Mouse (Mus musculus): ENCODE results near the gene Sipa1l1. TPM values are rescaled to one million over a fixed set of nuclear protein-coding genes. Genes with fewer than 3 reads are reported as not detected.

Gene Sipa1l1
- total RNA-seq, 2 experiments from 2014 or later = 27.7 to 32.6 TPM

- no peak for DNase-seq (ENCODE audit: low spot score in 2 of 2)
These were observed 71.6 kb downstream of the Sipa1l1 start for GRCm38 (mm10) chr12:82240674-82241073.

- no peak for DNase-seq (ENCODE audit: low spot score in 2 of 2)
These were observed 76.1 kb downstream of the Sipa1l1 start for GRCm38 (mm10) chr12:82245219-82245618.

GRCm38 (mm10) chr12:82246422-82246821, 77.3 kb downstream of the Sipa1l1 start:
- DNase-seq (ENCODE audit: low spot score in 2 of 2) = no peak

DNA sequence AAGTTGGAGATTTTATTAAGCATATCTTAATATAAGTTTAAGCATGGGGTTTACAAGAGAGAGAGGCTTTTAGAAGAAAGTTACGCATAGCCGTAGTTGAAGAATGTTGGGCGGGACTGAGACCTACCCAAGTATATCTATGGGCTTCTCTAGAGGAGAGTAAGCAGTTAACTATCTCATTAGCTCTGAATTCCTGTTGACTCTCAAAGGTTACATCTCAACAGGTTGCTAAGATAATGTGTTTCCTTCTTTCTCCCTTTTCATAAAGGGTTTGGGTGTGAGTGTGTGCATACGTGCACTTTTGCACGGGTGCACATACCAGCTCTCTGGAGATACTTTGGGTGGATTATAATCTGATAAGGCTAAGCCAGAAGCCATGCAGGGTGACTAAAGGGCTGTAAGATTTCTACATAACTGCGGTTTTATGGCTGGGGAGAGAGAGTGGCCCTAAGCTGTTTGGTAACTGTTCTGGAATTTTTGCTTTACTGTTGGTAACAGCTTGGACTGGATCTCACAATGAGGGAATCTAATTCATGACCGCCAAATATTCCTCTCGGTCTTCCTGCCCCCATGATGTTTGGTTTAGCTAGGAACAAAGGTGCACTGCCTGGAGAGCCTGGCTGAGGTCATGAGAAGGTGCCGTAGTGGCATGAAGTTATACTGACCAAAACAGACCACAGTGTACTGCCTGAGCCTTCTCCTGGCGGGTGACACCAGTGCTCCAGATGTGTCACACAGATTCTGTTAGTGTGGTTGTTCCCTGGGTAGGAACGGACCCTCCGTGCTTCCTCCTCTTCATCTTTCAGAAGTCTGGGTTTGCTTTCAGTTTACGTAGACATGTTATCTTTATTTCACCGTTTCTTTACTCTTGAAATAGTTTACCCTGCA, 78.5 kb downstream of the Sipa1l1 start:
- DNase-seq (ENCODE audit: low spot score in 2 of 2) = no peak

- no peak for DNase-seq (ENCODE audit: low spot score in 2 of 2)
These were observed 79.4 kb downstream of the Sipa1l1 start for GRCm38 (mm10) chr12:82248501-82248900.

- no peak for DNase-seq (ENCODE audit: low spot score in 2 of 2)
These were observed 82.2 kb downstream of the Sipa1l1 start for GRCm38 (mm10) chr12:82251328-82251727.

DNA sequence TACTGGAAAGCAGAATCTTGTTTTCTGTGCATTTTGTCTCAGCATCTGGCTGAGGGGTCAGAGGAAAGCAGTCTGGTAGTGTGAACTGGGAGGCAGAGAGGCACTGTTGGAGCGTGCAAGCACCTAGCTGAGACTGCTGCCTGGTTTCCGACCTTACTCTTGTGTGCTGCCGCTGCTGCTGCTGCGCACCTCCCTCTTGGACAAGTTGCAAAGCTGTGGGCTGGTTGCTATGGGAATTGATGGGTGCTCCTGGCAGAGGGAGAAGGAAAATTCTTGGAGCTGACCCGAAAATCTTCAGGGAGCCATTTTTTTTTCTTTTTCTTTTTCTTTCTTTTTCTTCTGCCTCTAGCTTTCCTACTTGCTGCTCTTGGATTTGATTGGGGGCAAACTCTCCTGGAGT, 85.0 kb downstream of the Sipa1l1 start:
- DNase-seq (ENCODE audit: low spot score in 2 of 2) = no peak

- DNase-seq (ENCODE audit: low spot score in 2 of 2) = no peak
These were observed 86.9 kb downstream of the Sipa1l1 start for GRCm38 (mm10) chr12:82256012-82256411.

DNA sequence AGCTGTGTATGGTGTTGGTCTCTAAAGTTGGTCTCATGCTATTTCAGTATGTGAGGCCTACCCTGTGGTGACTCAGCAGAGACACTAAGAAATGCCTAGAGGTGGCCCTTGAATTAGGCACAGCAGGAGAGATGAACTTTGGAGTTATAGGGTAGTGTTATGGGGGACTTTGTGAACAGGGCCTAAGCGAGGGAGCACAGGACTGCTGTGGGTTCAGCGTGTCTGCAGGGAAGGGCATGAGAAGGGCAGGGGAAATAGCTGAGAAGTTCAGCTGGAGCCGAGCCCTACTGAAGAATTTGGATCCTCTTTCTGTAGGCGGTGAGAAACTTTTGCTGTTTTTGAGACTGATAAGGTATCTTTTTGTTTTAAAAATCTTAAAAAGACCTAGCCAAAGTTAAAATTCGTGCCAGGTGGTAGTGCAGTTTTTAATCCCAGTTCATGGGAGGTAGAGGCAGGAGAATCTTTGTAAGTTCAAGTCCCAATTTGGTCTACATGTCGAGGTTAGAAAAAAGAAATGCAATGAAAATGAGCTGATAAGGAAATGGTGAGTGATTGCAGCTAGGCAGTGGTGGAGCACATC, 87.9 kb downstream of the Sipa1l1 start:
- DNase-seq (ENCODE audit: low spot score in 2 of 2) = no peak

DNA sequence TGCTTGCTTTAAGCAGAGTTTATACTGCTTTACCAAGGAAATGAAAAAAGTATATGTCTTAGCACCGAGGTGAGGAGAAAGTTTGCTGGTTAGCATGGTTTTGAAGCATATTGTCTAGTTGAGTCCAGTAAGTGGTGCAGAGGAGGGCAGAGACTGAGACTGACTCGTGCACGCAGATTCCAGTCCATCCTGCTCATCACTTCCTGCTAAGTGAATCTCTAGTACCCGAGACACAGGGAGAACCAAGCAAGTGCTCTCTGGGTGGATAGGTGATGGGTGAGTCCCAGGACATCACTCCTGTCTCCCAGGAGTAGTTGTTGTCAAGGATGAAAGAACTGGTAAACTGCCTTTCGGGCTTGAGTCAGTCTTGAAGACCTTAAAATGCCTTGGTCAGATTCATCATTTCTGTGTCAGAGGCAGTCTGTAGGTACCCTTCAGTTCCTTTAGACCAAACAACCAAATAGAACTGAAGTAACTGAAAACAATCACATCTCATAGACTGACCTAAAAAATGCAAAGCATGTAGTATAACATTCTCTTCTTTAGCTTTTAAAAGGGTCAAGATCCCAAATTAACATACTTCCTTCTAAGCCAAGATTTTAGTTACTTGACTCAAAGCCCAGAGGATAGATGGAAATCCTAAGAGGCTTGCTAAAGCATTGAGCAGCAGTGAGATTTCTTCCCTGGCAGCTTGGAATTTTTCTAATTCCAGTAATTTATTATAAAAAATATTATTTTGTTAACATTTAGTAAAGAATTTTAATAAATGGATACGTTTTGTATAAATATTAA, 89.1 kb downstream of the Sipa1l1 start:
- no peak for DNase-seq (ENCODE audit: low spot score in 2 of 2)

GRCm38 (mm10) chr12:82263443-82263842, 94.3 kb downstream of the Sipa1l1 start:
- DNase-seq (ENCODE audit: low spot score in 2 of 2) = no peak

DNA sequence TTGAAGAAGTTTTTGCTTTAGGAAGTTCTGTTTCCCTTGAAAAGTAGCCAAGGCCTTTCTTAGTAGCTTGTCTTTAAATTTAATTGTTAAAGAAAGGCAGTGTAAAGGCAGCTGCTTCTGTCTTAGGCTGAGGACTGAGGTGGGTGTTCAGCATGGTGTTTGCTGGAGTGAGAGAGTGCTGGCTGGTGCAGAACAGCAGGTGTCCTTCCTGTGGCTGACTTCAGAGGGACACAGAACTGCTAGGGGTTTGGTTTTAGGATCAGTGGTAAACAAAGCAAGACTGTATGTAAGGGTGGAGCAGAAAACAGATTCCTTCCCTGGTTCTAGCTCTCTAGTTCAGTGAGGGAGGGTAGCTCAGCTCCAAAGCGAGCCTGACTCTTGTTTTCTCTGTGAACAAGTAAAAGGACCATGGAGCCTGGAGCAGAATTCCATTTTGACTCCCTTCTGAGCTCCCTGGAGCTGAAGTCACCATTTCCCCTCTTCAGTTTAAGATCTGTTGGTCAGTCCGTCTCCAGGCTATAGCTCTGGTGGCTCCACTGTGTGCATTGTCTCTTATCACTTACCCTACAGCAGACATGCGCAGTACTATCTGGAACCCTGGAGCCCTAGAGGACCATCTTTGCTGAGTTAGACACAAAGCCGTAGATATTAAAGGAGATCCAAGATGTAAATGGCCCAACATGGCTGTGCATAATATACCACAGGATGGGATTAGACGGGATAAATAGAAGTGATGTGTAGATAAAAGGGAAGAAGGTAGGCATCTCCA, 95.1 kb downstream of the Sipa1l1 start:
- DNase-seq (ENCODE audit: low spot score in 2 of 2) = no peak

GRCm38 (mm10) chr12:82265335-82266274, 96.5 kb downstream of the Sipa1l1 start:
- no peak for DNase-seq (ENCODE audit: low spot score in 2 of 2)

DNA sequence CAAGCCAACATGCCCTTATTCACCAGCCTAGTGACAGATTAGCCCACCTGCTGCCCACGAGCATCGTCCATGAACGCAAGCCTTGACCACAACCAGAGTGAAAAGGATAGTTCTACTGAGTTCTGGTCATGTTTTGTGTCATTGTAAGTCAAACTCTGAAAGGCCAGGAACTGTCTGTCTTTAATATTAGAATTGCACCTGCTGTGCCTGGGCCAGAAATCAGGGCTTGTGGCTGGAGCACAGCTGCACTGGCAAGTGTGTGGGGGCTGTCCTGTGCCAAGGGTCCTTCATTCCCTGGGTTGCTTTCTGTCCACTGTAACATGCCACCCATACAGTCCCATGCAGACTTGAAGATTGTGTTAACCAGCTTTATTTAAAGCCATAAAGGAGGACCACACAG, 102.3 kb downstream of the Sipa1l1 start:
- no peak for DNase-seq (ENCODE audit: low spot score in 2 of 2)

- DNase-seq (ENCODE audit: low spot score in 2 of 2) = no peak
These were observed 104.4 kb downstream of the Sipa1l1 start for GRCm38 (mm10) chr12:82273503-82273902.

DNA sequence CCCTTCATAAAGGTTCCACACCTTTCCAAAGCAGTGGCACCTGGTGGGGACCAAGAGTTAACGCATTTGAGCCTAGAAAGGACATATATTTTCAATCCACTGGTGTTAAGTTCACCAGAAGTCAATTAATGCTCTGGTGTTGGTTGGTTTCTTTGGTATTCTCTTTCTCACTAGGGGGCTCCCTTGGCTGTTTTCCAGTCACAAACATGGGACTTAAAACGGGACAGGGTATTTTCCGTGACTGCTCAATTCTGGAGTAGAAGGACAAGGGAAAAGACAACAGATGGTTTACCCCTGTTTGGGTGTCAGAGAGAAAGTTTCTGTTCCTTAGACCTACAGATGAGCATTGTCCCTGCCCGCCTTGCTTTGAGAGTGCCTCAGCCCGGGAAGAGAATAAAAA, 105.5 kb downstream of the Sipa1l1 start:
- DNase-seq (ENCODE audit: low spot score in 2 of 2) = no peak

- no peak for DNase-seq (ENCODE audit: low spot score in 2 of 2)
These were observed 106.6 kb downstream of the Sipa1l1 start for GRCm38 (mm10) chr12:82275767-82276166.

DNA sequence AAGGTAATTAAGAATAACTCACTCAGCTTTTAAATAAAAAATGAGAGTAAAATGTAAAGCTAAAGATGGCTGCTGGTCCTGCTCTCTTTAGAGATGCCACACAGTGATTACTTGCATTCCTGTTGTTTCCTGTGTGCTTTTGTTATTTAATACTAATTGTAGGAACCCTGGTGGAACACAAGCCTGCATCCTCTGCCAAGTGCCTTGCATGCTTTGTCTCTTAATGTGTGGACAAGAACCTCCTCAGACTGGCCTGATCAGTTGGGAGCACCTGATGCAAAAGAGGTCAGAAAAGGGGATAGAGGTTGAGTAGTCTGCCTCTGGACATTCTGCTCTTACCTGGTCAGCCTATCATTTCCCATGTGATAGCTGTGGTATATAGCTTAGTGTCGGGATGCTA, 107.5 kb downstream of the Sipa1l1 start:
- no peak for DNase-seq (ENCODE audit: low spot score in 2 of 2)

- no peak for DNase-seq (ENCODE audit: low spot score in 2 of 2)
These were observed 115.5 kb downstream of the Sipa1l1 start for GRCm38 (mm10) chr12:82284617-82285016.

- no peak for DNase-seq (ENCODE audit: low spot score in 2 of 2)
These were observed 115.9 kb downstream of the Sipa1l1 start for GRCm38 (mm10) chr12:82285018-82285417.

Data from adrenal gland, adult 18-20 months (tissue).